Comparison of ENCODE assay signal across 9 mouse cellular contexts in genomic region chr14:60732787-60733186, GRCm38 (mm10). TPM values are rescaled to one million over a fixed set of nuclear protein-coding genes. Genes with fewer than 3 reads are reported as not detected.
DNase-seq lines count a peak whose midpoint lies in the region; ATAC-seq and TF ChIP-seq lines count a peak whose summit lies in the region.
"Had no signal": no experiment of that assay in that cellular context is flagged by ENCODE, and none has a peak within 500 bp of the region (broad histone marks: within the 10 kb centered on the region; RNA-seq: fewer than 3 reads in every experiment).

No protein-coding gene starts in this region.

- no peak overlapping the region for H3K4me3 ChIP-seq in embryonic facial prominence, embryonic 12.5 days
- peak overlapping the region; percentile 45 for H3K4me3 ChIP-seq in heart, embryonic 14.5 days (ENCODE audit: control insufficient read depth in 1 of 2, insufficient read depth in 1 of 2, low read depth in 1 of 2, low read length in 2 of 2)
- H3K4me3 ChIP-seq in stomach, postnatal 0 days (ENCODE audit: low read depth, low read length): peak overlapping the region; percentile 8

- H3K4me2 ChIP-seq in embryonic facial prominence, embryonic 12.5 days (replicated peaks): peak overlapping the region; percentile 35
- peak overlapping the region; percentile 67 for H3K4me2 ChIP-seq in heart, embryonic 14.5 days (ENCODE audit: low read length)
- peak overlapping the region; percentile 46 for H3K4me2 ChIP-seq in stomach, postnatal 0 days (replicated peaks; ENCODE audit: low read depth)

- 5% methylated on average over 16 of the region's 16 CpGs for WGBS in embryonic facial prominence, embryonic 12.5 days
- 1% methylated on average over 16 of the region's 16 CpGs for WGBS in heart, embryonic 14.5 days
- 10% methylated on average over 16 of the region's 16 CpGs for WGBS in stomach, postnatal 0 days

- TF ChIP-seq CTCF in stomach, postnatal 0 days (IDR thresholded peaks at IDR 0.05; ENCODE audit: low read depth): no peak

- TF ChIP-seq EP300 in stomach, postnatal 0 days (optimal IDR thresholded peaks at IDR 0.05): no peak

- H3K9me3 ChIP-seq in embryonic facial prominence, embryonic 12.5 days: no peaks in the 10 kb centered on the region
- H3K9me3 ChIP-seq in heart, embryonic 14.5 days (ENCODE audit: control insufficient read depth, low read length): peaks cover 6% of the 10 kb centered on the region; the same call in 1 of the 2 replicates
- H3K9me3 ChIP-seq in stomach, postnatal 0 days (ENCODE audit: control insufficient read depth, low read length): no peaks in the 10 kb centered on the region
- H3K9me3 ChIP-seq: G1E had no signal

- H3K27me3 ChIP-seq in embryonic facial prominence, embryonic 12.5 days: no peaks in the 10 kb centered on the region
- no peaks in the 10 kb centered on the region for H3K27me3 ChIP-seq in heart, embryonic 14.5 days (ENCODE audit: control insufficient read depth, insufficient read depth, low read length)
- no peaks in the 10 kb centered on the region for H3K27me3 ChIP-seq in stomach, postnatal 0 days (ENCODE audit: control insufficient read depth, insufficient read depth, low read length)

- peaks cover 47% of the 10 kb centered on the region for H3K4me1 ChIP-seq in embryonic facial prominence, embryonic 12.5 days
- peaks cover 29 to 51% of the 10 kb centered on the region in 2 experiments for H3K4me1 ChIP-seq in heart, embryonic 14.5 days (ENCODE audit: control insufficient read depth in 2 of 2, insufficient read depth in 2 of 2, low read length in 2 of 2)
- peaks cover 7% of the 10 kb centered on the region for H3K4me1 ChIP-seq in stomach, postnatal 0 days (replicated peaks; ENCODE audit: control insufficient read depth, insufficient read depth)

- H3K9ac ChIP-seq in embryonic facial prominence, embryonic 12.5 days: peak overlapping the region; percentile 28; the same call in 1 of the 2 replicates
- peak overlapping the region; percentile 77 for H3K9ac ChIP-seq in heart, embryonic 14.5 days (ENCODE audit: low read length)
- H3K9ac ChIP-seq in stomach, postnatal 0 days (ENCODE audit: low read length): no peak overlapping the region

- no peaks in the 10 kb centered on the region for H3K36me3 ChIP-seq in embryonic facial prominence, embryonic 12.5 days
- no peaks in the 10 kb centered on the region for H3K36me3 ChIP-seq in heart, embryonic 14.5 days (ENCODE audit: control insufficient read depth, insufficient read depth, low read length)
- H3K36me3 ChIP-seq in stomach, postnatal 0 days (ENCODE audit: control insufficient read depth, insufficient read depth, low read length): no peaks in the 10 kb centered on the region
- H3K36me3 ChIP-seq: G1E had no signal

- no peak for ATAC-seq in embryonic facial prominence, embryonic 12.5 days (ENCODE audit: insufficient number of reproducible peaks, insufficient read depth, low FRiP score, low TSS enrichment)
- ATAC-seq in heart, embryonic 14.5 days (ENCODE audit: insufficient number of reproducible peaks, insufficient read depth, low FRiP score, low read depth): no peak
- peak; percentile 36 for ATAC-seq in megakaryocyte, adult 5-6 weeks (ENCODE audit: poor library complexity, severe bottlenecking)
- ATAC-seq in stomach, postnatal 0 days (ENCODE audit: low FRiP score, low TSS enrichment): peak; percentile 58; the same call in 1 of the 2 replicates

- H3K27ac ChIP-seq in embryonic facial prominence, embryonic 12.5 days: peak overlapping the region; percentile 38; the same call in 1 of the 2 replicates
- peak overlapping the region; percentile 85 to 94 for H3K27ac ChIP-seq in heart, embryonic 14.5 days (replicated peaks in 1 of 2; ENCODE audit: control insufficient read depth in 1 of 2, insufficient read depth in 1 of 2, low read depth in 2 of 2, low read length in 2 of 2)
- H3K27ac ChIP-seq in stomach, postnatal 0 days (replicated peaks): peak overlapping the region; percentile 74

- DNase-seq in cerebellum, postnatal 25 days: peak; percentile 37 to 53
- DNase-seq in cerebellum, adult 8-10 months: no peak
- DNase-seq in B cell, adult 2 months: peak; percentile 56 to 59
- DNase-seq in kidney, postnatal 4 days: peak; percentile 68 to 77
- peak; percentile 46 for DNase-seq in stomach, postnatal 0 days (ENCODE audit: low spot score)

RNA-seq across cellular contexts. Expression of gene C1qtnf9, which starts 35.1 kb away (rescaled TPM):
- 0.34 and 0.38 TPM in 2 replicates for polyA plus RNA-seq in embryonic facial prominence, embryonic 12.5 days (2016; fragmentation: Nextera tagmentation; extraction: Ambion mirVana)
- 0.31 and 0.98 TPM in 2 replicates for polyA plus RNA-seq in heart, embryonic 14.5 days (2014; fragmentation: Nextera tagmentation; extraction: Ambion mirVana)
- not detected in 2 replicates for total RNA-seq in megakaryocyte, adult 5-6 weeks (2015)
- not detected in 2 replicates for total RNA-seq in megakaryocyte, adult 5-6 weeks (2017)
- 3.0 and 3.1 TPM in 2 replicates for polyA plus RNA-seq in stomach, postnatal 0 days (2015; fragmentation: Nextera tagmentation; extraction: Ambion mirVana)
- polyA plus RNA-seq: G1E had no signal

RNA-seq across cellular contexts. Expression of gene Mipep, which starts 51.6 kb away (rescaled TPM):
- 23.7 and 25.1 TPM in 2 replicates for polyA plus RNA-seq in embryonic facial prominence, embryonic 12.5 days (2016; fragmentation: Nextera tagmentation; extraction: Ambion mirVana)
- polyA plus RNA-seq in heart, embryonic 14.5 days (2014; fragmentation: Nextera tagmentation; extraction: Ambion mirVana): 33.4 and 37.3 TPM in 2 replicates
- total RNA-seq in megakaryocyte, adult 5-6 weeks (2015): 6.1 and 7.5 TPM in 2 replicates
- total RNA-seq in megakaryocyte, adult 5-6 weeks (2017): 11.4 and 12.0 TPM in 2 replicates
- polyA plus RNA-seq in stomach, postnatal 0 days (2015; fragmentation: Nextera tagmentation; extraction: Ambion mirVana): 9.8 and 9.9 TPM in 2 replicates

Comparison
In these comparisons a context has a peak if more than half of its experiments do, and no peak if none do; other contexts are left out.
1. ATAC-seq: peak in megakaryocyte, adult 5-6 weeks (single experiment) and stomach, postnatal 0 days (single experiment); none in embryonic facial prominence, embryonic 12.5 days (single experiment) and heart, embryonic 14.5 days (single experiment).
2. H3K27ac ChIP-seq: peak in every context shown above with its lines; median percentile 90 in heart, embryonic 14.5 days; 74 in stomach, postnatal 0 days; 38 in embryonic facial prominence, embryonic 12.5 days.
3. Peak in every context shown above with its lines, with median percentiles within 50 percentile points of each other: H3K4me2 ChIP-seq.